Mouse (Mus musculus): ENCODE results near the gene Taf1d.
A peak's percentile ranks its signal among the peaks of the same experiment; 100 is the strongest.
"Not testable (repeated sequence)": the region's sequence is repeated elsewhere in the genome, so short reads cannot be mapped to it uniquely, and the experiment has no call there.

Gene Taf1d

GRCm38 (mm10) chr9:15308254-15308653 lies 2.2 kb downstream of the Taf1d start:
- DNase-seq (ENCODE audit: low read depth, low spot score): no peak

- DNase-seq (ENCODE audit: low read depth, low spot score): no peak
Observed at GRCm38 (mm10) chr9:15309425-15309824, 3.4 kb downstream of the Taf1d start.

GRCm38 (mm10) chr9:15310179-15310578 lies 4.2 kb downstream of the Taf1d start:
- no peak for DNase-seq (ENCODE audit: low read depth, low spot score)

- DNase-seq (ENCODE audit: low read depth, low spot score): no peak
Observed at GRCm38 (mm10) chr9:15312054-15312735, 6.2 kb downstream of the Taf1d start.

- peak; percentile 58 for DNase-seq (ENCODE audit: low read depth, low spot score)
Observed at GRCm38 (mm10) chr9:15313633-15314032, 7.6 kb downstream of the Taf1d start.

GRCm38 (mm10) chr9:15314619-15315018 lies 8.6 kb downstream of the Taf1d start:
- no peak for DNase-seq (ENCODE audit: low read depth, low spot score)

GRCm38 (mm10) chr9:15316296-15316695 lies 10.3 kb downstream of the Taf1d start:
- not testable (repeated sequence) for DNase-seq (ENCODE audit: low read depth, low spot score)

GRCm38 (mm10) chr9:15317223-15318169 lies 11.5 kb downstream of the Taf1d start:
- peak; percentile 56 for DNase-seq (ENCODE audit: low read depth, low spot score)

GRCm38 (mm10) chr9:15318170-15318742 lies 12.2 kb downstream of the Taf1d start:
- DNase-seq (ENCODE audit: low read depth, low spot score): no peak

- no peak for DNase-seq (ENCODE audit: low read depth, low spot score)
Observed at GRCm38 (mm10) chr9:15337776-15338175, 31.8 kb downstream of the Taf1d start.

GRCm38 (mm10) chr9:15349925-15350324 lies 43.9 kb downstream of the Taf1d start:
- no peak for DNase-seq (ENCODE audit: low read depth, low spot score)

GRCm38 (mm10) chr9:15356916-15357483 lies 51.0 kb downstream of the Taf1d start:
- DNase-seq (ENCODE audit: low read depth, low spot score): no peak

- peak; percentile 87 for DNase-seq (ENCODE audit: low read depth, low spot score)
Observed at GRCm38 (mm10) chr9:15357484-15358275, 51.7 kb downstream of the Taf1d start, which contains the start of gene Cep295. Cep295 (minus strand) TSS chr9:15357788.

- no peak for DNase-seq (ENCODE audit: low read depth, low spot score)
Observed at GRCm38 (mm10) chr9:15364843-15365242, 58.8 kb downstream of the Taf1d start.

GRCm38 (mm10) chr9:15365856-15366255 lies 59.8 kb downstream of the Taf1d start:
- DNase-seq (ENCODE audit: low read depth, low spot score): peak; percentile 67

GRCm38 (mm10) chr9:15366260-15366659 lies 60.2 kb downstream of the Taf1d start:
- no peak for DNase-seq (ENCODE audit: low read depth, low spot score)

Measured in 3T3-L1 (cell line).